Mouse (Mus musculus) left cerebral cortex, adult 2 months (tissue): Measurements from ENCODE around the gene Traf6. TPM values are rescaled to one million over a fixed set of nuclear protein-coding genes. Genes with fewer than 3 reads are reported as not detected.
"Not testable (repeated sequence)": the region's sequence is repeated elsewhere in the genome, so short reads cannot be mapped to it uniquely, and the experiment has no call there.

Source experiments
- DNase-seq, 2 experiments: peaks; one replicate each; pipeline ENCODE4 v3.0.0; 2021 to 2022; ENCODE audit warnings: low spot score in 2 of 2, mixed read lengths in 1 of 2; ENCODE audit errors: extremely low spot score in 1 of 2
- H3K27ac ChIP-seq: fragments of 200-600 bp; 2 replicates; pipeline ENCODE4 v1.8.1; 2022
- H3K4me3 ChIP-seq: fragments of 200-600 bp; 2 replicates; pipeline ENCODE4 v1.8.1; 2022
- CTCF ChIP-seq: fragments of 200-600 bp; IDR thresholded peaks from 2 replicates; pipeline ENCODE4 v1.8.1; 2022; ENCODE audit warnings: antibody characterized with exemption, mild to moderate bottlenecking, moderate library complexity
- intact Hi-C: fragments of 180-260 bp; cut with DNase I; formaldehyde crosslinking; loops from one replicate; pipeline ENCODE4 v1.15.1; 2025
- total RNA-seq, 2 experiments: library from RNA; stranded (reverse); gene quantifications; 2 replicates each; pipeline ENCODE4 v1.2.3; 2021

Traf6 gene
- total RNA-seq, 2 experiments from 2014 or later = 12.6 to 12.9 TPM

GRCm38 (mm10) chr2:101739914-101740313 lies 61.7 kb downstream of the Traf6 start:
- intact Hi-C loops = no loop called here
- H3K27ac ChIP-seq = no peak overlapping the region
- DNase-seq = no peak
- no peak overlapping the region for H3K4me3 ChIP-seq
- TF ChIP-seq CTCF = no peak

DNA sequence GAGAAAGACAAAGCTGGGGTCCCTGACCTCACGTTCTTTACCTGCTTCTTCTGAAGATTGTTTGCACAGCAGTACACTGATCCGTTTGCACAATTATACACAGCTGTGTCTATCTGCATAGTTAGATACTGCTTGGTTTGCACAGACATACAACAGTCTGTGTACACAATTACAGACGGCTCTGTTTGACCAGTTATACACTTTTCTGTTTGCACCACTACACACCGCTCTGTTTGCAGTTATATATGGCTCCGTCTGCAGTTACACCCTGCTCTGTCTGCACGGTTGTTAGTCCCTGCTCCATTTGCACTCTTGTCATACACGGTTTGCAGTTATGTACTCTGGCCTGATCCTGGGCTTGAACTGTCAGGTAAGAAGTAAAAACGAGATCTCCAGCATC lies 63.4 kb downstream of the Traf6 start:
- intact Hi-C loops = no loop called here
- Histone ChIP-seq H3K4me3 (no peak overlapping the region), H3K27ac (no peak overlapping the region)
- no peak for DNase-seq
- no peak for TF ChIP-seq CTCF

DNA sequence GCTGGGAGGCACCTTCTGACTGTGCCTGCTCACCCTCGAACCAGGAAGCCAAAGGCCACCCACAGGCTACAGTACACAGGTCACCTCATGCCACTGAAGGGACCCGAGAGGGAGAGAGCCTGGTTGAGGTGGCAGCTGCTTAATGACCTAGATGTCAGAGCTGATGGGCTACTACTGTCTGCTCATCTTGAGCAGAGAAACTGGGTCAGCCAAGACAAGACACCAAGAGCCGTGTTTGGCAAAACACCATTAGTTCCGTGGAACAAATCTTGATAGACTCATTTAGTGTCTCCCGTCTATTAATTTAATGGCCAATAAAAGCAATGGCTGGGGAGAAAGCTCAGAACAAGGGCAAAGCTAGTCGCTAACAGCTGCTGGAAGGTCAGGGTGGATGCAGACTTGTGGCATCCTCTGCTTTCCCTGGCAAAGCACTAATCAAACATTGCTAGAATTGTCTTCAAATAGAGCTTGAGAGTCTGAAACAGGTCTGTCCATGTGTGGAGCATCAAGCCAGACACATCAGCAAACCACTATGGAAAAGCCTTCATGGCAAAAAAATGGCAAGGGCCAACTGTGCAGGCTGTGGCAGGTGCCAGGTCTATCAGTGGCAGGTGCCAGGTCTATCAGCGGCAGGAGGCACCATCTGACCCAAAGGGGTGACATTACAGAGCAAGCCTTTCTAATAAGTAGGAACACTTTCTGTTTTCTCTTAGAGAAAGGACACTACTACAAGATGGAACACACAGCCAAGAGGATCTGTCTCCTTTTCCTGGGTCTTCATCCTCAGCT lies 64.0 kb downstream of the Traf6 start:
- no peak for DNase-seq
- no peak overlapping the region for H3K4me3 ChIP-seq
- no peak overlapping the region for H3K27ac ChIP-seq
- intact Hi-C loops = no loop called here
- no peak for TF ChIP-seq CTCF

DNA sequence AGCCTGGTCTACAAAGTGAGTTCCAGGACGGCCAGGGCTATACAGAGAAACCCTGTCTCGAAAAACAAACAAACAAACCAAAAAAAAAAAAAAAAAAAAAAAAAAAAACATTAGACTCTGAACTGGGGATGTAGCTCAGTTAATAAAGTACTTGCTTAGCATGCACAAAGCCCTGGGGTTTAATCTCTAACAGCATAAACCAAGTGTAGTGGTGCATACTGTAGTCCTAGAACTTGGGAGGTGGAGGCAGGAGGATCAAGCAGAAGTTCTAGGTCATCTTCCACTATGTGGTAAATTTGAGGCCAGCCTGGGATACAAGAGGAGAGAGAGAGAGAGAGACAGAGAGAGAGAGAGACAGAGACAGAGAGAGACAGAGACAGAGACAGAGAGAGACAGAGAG lies 67.4 kb downstream of the Traf6 start:
- intact Hi-C loops, DNase-seq, H3K4me3 ChIP-seq, H3K27ac ChIP-seq: not testable (repeated sequence)

DNA sequence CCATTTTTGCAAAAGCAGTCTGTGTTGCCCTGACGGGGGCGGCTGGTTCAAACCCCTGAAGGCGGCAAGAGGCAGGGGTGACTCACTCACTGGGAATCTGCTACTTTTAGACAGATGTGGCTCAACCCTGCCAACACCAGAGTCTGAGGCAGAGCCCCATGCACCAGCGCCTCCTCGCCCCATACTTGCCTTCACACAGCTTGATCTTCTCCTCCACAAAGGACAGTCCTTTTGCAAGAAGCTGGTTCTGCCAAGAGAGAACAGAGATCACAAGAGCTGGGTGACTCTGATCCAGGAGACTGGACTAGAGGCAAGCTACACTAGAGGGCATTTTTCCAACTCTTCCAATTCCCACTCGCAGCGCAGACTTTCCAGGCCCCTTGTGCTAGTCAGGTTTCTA lies 68.3 kb downstream of the Traf6 start:
- H3K4me3 ChIP-seq = no peak overlapping the region
- no peak overlapping the region for H3K27ac ChIP-seq
- intact Hi-C loops = no loop called here
- TF ChIP-seq CTCF = no peak
- DNase-seq = no peak

Other genes starting within 250 kb of the Traf6 start
- not detected for gene Rag2, start 53.7 kb upstream of the Traf6 start, total RNA-seq
- under 1 TPM; 0.19 to 0.25 TPM for gene Rag1, start 28.9 kb upstream of the Traf6 start, total RNA-seq
- 10 to 100 TPM; 28.6 to 30.2 TPM for gene B230118H07Rik, start 28.9 kb upstream of the Traf6 start, total RNA-seq
- gene Prr5l, start 204.6 kb downstream of the Traf6 start, total RNA-seq = 1 to 10 TPM; 5.1 to 7.7 TPM
- gene Commd9, start 207.8 kb downstream of the Traf6 start, total RNA-seq = 10 to 100 TPM; 38.6 to 42.3 TPM